ENCODE assay signal across 13 mouse cellular contexts in the genomic region with DNA sequence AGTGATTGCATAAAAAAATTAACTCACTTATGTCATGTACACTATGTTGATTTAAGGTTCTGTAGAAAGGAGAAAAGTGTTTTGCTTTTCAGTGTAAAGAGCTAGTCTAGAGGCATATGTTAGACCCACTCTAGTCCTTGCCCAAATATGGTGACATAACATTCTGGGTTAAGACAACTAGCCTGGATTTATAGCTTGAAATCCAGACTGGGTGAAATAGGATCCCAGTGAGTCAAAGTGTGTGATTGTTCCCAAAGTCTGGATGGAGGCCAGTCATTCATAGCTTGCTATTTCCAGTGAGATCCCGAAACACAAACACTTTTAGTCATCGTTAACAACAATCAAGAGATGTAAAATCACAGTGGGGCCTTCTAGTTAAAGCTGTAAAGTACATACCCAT.
A peak's percentile ranks its signal among the peaks of the same experiment; 100 is the strongest.
DNase-seq lines count a peak whose midpoint lies in the region; ATAC-seq and TF ChIP-seq lines count a peak whose summit lies in the region.
"Had no signal": no experiment of that assay in that cellular context is flagged by ENCODE, and none has a peak within 500 bp of the region (broad histone marks: within the 10 kb centered on the region; RNA-seq: fewer than 3 reads in every experiment).

No protein-coding gene starts in this region.

- H3K4me1 ChIP-seq in heart, adult 2 months (ENCODE audit: control insufficient read depth, insufficient read depth, low read length): no peaks in the 10 kb centered on the region
- no peaks in the 10 kb centered on the region for H3K4me1 ChIP-seq in lung, embryonic 16.5 days (replicated peaks; ENCODE audit: control insufficient read depth, insufficient read depth, low read length)
- no peaks in the 10 kb centered on the region for H3K4me1 ChIP-seq in lung, adult 2 months (ENCODE audit: control insufficient read depth, insufficient read depth, low read length)
- H3K4me1 ChIP-seq: limb, embryonic 13.5 days had no signal

- no peaks in the 10 kb centered on the region for H3K27me3 ChIP-seq in heart, adult 2 months (ENCODE audit: control insufficient read depth, insufficient read depth, low read length)
- no peaks in the 10 kb centered on the region for H3K27me3 ChIP-seq in lung, embryonic 16.5 days (ENCODE audit: control insufficient read depth, insufficient read depth, low read depth, low read length)
- no peaks in the 10 kb centered on the region for H3K27me3 ChIP-seq in myocyte (ENCODE audit: control insufficient read depth, insufficient read depth, insufficient read length)
- H3K27me3 ChIP-seq: limb, embryonic 13.5 days had no signal

- H3K36me3 ChIP-seq in heart, adult 2 months (ENCODE audit: control insufficient read depth, insufficient read depth, low read length): no peaks in the 10 kb centered on the region
- H3K36me3 ChIP-seq in lung, embryonic 16.5 days (ENCODE audit: control insufficient read depth, insufficient read depth, low read length): no peaks in the 10 kb centered on the region
- no peaks in the 10 kb centered on the region for H3K36me3 ChIP-seq in myocyte (ENCODE audit: control insufficient read depth, insufficient read depth)
- H3K36me3 ChIP-seq: limb, embryonic 13.5 days had no signal

- intact Hi-C loops in heart, adult 2 months (cut with DNase I): no loop called here

- no peak overlapping the region for H3ac ChIP-seq in myocyte (ENCODE audit: control insufficient read depth, insufficient read length)

- H3K27ac ChIP-seq in heart, adult 2 months: no peak overlapping the region
- H3K27ac ChIP-seq in lung, embryonic 16.5 days (ENCODE audit: low read length): no peak overlapping the region
- H3K27ac ChIP-seq: limb, embryonic 13.5 days had no signal

- no peak for TF ChIP-seq CTCF in heart, adult 2 months (IDR thresholded peaks at IDR 0.05)
- TF ChIP-seq CTCF in lung, adult 2 months (IDR thresholded peaks at IDR 0.05; ENCODE audit: insufficient read depth, low read length): no peak

- H3K9me3 ChIP-seq in lung, embryonic 16.5 days (ENCODE audit: control insufficient read depth, low read length): no peaks in the 10 kb centered on the region
- H3K9me3 ChIP-seq: limb, embryonic 13.5 days had no signal

- H3K4me3 ChIP-seq in heart, adult 2 months: no peak overlapping the region
- H3K4me3 ChIP-seq in lung, embryonic 16.5 days (ENCODE audit: low read length): no peak overlapping the region
- no peak overlapping the region for H3K4me3 ChIP-seq in lung, adult 2 months (replicated peaks; ENCODE audit: extremely low read depth, low read depth, low read length)
- H3K4me3 ChIP-seq in myocyte: no peak overlapping the region
- H3K4me3 ChIP-seq: limb, embryonic 13.5 days had no signal

- H3K4me2 ChIP-seq in lung, embryonic 16.5 days (ENCODE audit: low read depth, low read length): no peak overlapping the region
- H3K4me2 ChIP-seq in myocyte (ENCODE audit: low read depth): peak overlapping the region; percentile 41
- H3K4me2 ChIP-seq: limb, embryonic 13.5 days had no signal

- no peak for TF ChIP-seq POLR2A in heart, adult 2 months (IDR thresholded peaks at IDR 0.05; ENCODE audit: insufficient read depth, low read depth, low read length)
- TF ChIP-seq POLR2A in lung, adult 2 months (IDR thresholded peaks at IDR 0.05; ENCODE audit: borderline replicate concordance, extremely low read depth, low read depth, low read length): no peak
- no peak for TF ChIP-seq POLR2A in myocyte (IDR thresholded peaks at IDR 0.05; ENCODE audit: insufficient read length, low read depth)

- H3K9ac ChIP-seq in heart, adult 2 months (ENCODE audit: low read depth, low read length): no peak overlapping the region
- no peak overlapping the region for H3K9ac ChIP-seq in lung, embryonic 16.5 days (ENCODE audit: low read length)
- H3K9ac ChIP-seq: limb, embryonic 13.5 days had no signal

- WGBS in heart, adult 2 months: 7% methylated on average over 2 of the region's 2 CpGs
- 30% methylated on average over 2 of the region's 2 CpGs for WGBS in lung, embryonic 16.5 days
- WGBS in lung, adult 2 months: 23% methylated on average over 2 of the region's 2 CpGs

- ATAC-seq in lung, embryonic 16.5 days (ENCODE audit: low read depth): peak; percentile 64; the same call in 1 of the 2 replicates
- ATAC-seq: activated CD4-positive, CD25-positive, alpha-beta regulatory T cell, adult 4 months had no signal

- peak; percentile 31 for DNase-seq in heart, adult 8-10 months (ENCODE audit: low spot score)
- DNase-seq in heart, adult 2 months: no peak
- DNase-seq in lung, adult 2 months: no peak
- peak; percentile 40 for DNase-seq in brain, adult 2 months (ENCODE audit: low read depth, low spot score)
- no peak for DNase-seq in frontal cortex, postnatal 36 days (ENCODE audit: low spot score in 2 of 2)
- DNase-seq in spleen, postnatal 4 days (ENCODE audit: low spot score in 2 of 2): no peak
- DNase-seq: cerebellum, adult 9-10 months; gastrocnemius, postnatal 25 days; right cerebral cortex, postnatal 25 days had no signal

- no peaks in the 10 kb centered on the region for H3K79me2 ChIP-seq in heart, adult 2 months (replicated peaks; ENCODE audit: control insufficient read depth, insufficient read depth, low read length)
- H3K79me2 ChIP-seq in myocyte (ENCODE audit: control insufficient read depth, insufficient read depth): no peaks in the 10 kb centered on the region

- no peak for TF ChIP-seq EP300 in heart, adult 2 months (IDR thresholded peaks at IDR 0.05; ENCODE audit: insufficient read depth, low read depth, low read length)

TF ChIP-seq in myocyte, 11 proteins besides CTCF, POLR2A, EP300 and RAD21:
- TF ChIP-seq TCF3 (IDR thresholded peaks at IDR 0.05; ENCODE audit: insufficient read length, low read depth) (no peak), SRF (IDR thresholded peaks at IDR 0.05; ENCODE audit: control insufficient read depth, insufficient read length, low read depth) (peak; percentile 97)

Comparison
In these comparisons a context has a peak if more than half of its experiments do, and no peak if none do; other contexts are left out.
1. DNase-seq: peak in heart, adult 8-10 months (single experiment) and brain, adult 2 months (single experiment); none in heart, adult 2 months (0 of 2), lung, adult 2 months (single experiment), frontal cortex, postnatal 36 days (0 of 2) and spleen, postnatal 4 days (0 of 2).